Mouse (Mus musculus): Measurements from ENCODE around the gene Palld.

Palld gene

DNA sequence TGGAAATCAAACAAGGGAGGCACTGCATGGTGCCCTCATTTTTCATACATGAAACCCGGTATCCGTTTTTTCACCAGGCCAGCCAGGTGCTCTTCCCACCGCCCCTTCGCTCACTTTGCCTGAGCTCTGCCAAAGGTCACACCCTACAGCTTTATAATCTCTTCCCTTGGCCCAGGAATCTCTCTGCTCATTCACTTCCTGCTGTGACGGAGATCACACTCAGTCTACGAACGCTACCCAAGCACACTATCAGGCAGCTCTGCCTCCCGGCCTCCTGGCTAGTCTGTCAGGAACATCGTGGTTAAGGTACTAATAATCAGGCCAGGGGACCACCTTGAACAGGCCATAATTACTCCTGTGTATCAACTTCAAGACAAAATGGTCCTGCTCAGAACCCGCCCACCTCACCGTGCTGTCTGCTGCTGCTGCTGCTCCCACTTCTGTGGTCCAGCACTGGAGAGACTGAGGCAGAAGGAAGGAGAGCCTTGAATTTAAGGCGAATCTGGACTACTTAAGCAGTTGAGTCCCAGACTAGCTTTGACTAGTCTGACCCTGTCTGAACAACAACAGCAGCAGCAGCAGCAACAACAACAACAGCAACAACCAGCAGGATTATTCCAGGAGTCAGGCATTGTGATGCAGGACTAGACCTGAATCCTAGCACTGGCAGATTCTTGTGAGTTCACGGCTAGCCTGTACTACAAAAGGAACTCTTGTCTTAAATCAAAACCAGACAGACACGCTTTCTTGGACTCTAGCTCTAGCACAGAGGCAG is 187.0 kb downstream of the Palld start:
- DNase-seq = no peak

DNA sequence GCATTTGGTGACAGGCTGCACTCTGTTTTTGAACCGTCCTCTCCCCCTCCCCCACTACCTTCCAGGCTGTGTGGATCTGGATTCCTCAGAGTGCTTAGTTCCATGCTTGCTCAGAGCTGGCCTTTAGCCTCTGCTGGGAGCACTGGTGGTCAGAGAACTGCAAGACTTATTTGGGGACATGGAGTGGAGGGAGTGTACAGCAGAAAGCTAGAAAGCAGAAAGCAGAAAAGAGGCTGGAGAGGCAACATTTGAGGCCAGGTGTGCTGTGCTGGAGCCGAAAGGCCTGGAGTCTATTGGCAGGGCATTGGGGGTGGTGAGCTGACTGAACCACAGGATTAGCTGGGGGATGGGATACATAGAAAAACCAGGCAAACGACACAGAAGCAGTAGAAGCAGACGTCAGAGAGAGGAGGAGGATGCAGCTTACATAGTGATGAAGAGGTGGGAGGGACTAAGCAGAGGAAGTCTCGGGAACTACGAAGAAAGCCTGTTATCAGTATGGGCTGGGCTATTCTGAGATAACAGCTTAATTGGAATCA is 188.1 kb downstream of the Palld start:
- no peak for DNase-seq

DNA sequence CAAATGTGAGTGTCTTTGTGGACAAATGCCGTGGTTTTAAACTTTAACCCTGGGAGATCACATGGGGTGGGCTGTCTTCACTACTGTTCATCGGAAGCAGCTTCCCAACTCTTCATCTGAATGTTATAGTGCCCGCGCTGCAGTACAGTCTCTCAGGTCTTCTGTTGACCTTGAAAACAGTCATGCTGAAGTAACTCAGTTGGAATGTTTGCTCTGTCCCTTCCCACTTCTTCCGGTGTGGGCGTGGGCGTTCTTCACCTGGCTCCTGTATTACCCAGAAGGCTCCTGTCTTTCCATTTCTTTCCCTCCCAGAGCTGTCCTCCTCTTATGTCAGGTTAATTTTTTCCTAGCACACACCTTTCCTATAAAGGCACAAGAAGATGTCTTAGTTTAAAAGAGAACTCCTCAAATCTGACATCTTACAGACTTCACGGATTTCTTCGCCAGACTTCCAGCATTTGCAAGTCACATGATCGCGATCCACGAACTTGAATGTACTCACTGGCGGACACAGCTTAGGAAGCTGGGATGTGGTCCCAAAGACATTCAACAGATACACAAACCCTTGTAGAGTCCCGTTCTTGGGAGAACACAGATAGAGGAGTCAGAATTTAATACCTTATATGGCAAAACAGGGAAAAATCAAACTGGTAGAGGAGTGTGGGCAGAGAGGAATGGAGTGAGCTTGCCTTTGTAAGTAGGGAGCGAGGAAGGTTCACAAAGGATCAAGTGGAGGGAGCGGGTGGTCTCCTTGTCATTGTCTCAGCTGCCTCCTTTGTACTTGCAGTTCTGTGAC is 189.1 kb downstream of the Palld start:
- no peak for DNase-seq

DNA sequence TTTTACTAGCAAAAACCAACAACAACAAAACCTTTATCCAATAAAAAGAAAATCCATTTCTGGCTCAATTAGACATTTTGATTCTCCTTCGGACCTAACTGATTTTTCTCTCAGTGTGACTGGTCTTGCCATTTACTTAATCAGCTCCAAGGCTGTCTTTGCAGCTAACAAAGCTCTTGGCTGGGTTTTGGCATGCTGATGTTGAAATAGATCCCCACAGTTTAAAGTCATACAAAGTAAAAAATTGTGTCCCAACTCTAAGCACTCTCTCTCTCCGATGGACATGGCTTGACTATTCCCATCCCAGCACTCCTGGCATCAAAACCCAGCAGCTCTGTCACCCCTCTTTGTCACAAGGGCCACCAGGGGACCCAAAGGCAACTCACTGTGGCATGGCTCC is 190.1 kb downstream of the Palld start:
- DNase-seq = no peak

DNA sequence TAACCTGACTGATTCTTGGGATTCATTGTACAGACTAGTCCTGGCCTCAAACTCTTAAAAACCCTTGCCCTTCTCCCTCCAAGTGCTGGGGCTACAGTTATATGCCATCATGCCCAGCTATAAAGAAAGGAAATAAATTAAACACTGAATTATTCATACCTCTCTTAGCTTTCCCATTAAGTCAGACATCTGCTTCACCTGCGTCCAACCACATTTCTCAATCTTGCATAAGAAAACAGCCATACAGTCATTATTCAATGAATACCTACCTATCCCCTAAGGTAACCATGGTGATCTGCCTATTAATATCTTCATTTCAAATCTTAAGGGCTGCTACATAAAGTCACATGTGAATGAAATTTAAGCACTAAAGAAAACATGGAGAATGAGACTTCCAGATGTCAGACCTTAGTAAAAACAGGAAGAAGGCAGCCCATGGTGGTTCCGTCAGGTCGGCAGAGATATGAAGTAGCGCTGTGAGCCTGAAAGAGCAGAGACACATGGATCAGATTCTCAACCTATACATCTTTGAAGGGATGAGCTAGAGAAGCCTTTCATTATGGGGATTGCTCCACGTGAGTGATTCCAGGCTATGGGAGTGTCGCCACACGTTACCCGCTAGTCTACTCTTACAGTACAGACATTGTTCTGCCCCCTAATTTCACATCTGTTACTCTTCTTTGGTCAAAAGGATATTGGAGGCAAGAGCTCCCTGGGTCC is 193.7 kb downstream of the Palld start:
- DNase-seq = no peak

DNA sequence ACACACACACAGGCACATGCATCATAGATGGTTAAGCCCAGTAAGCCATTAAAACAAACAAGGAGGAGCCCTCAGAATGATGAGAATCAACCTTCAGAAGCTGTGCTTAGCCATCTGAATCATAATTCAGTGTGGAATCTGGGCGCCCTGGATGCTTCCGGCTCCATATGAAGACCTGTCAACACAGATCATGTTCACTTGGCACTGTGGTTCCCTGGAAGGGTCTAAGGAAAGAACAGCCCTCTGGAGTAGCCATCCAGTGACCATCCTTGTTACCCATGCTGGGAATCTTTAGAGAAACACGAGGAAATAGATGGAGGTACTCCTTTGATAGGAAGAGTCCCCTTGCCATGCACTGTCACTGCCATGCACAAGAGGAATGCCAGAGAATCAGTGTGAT is 197.0 kb downstream of the Palld start:
- DNase-seq = no peak

DNA sequence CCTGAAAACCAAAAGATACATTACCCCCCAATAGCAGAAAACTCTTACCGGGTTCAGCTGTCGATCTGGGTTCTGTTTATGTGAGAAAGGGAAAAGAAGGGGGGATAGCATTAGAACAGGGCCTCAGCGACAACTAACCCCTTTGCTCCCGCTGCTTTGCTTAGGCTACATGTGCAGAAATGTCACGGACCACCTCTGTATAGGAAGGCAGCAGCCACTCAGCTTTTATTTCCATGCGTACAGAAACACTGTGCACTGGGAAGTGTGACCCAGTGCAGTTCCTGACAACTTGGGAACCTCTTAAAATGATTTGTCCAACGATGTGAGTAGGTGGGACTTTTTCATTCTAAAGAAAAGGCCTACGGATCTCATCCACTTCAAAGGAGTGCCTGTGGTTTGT is 200.4 kb downstream of the Palld start:
- DNase-seq = no peak

DNA sequence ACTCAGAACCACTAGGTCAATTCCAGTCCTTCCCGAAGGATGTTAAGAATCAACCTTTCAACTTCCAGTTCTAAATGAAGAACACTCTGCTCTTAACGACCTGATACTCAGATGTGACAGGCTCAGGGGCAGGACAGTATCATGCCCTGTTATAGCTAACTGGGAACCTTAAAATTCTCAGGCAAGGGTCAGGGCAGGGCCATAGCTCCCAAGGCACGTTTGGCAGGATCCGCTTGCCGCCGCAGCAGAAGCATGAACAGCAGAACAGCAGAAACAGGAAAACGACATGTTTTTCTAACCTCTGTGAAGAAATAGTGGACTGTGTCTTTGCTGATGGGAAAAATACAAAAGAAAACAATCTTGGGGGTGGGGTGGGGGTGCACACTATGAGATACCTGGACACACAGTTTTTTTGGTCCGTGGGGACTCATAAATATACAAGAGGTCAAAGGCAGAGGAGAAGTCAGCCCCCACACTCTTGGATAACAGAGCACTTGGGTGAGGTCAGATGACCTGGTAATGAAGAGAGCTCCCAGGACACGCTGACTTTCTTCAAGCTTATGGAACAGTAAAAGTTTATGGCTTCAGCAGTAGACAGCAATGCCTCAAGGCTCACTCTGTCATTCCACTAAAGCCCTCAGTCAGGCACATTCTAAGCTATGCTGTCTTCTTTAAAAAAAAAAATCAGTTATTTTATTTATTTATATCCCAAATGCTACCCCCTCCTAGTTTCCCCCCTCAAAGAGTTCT is 201.4 kb downstream of the Palld start:
- DNase-seq = peak; percentile 18

DNA sequence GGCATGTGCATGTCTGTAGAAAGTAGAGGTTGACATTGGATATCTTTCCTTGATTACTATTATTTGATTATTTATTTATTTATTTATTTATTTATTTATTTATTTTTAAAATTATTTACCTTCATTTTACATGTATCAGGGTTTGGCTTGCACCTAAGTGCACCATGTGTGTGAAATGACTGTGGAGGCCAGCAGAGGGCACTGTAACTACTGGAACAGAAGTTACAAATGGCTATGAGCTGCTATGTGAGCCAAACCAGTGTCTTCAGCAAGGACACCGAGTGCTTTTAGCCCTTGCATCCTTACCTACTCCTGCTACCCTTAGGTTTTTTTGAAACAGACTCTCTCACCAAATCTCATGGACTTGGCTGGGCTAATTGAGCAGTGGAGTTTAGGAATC is 202.2 kb downstream of the Palld start:
- no peak for DNase-seq

DNA sequence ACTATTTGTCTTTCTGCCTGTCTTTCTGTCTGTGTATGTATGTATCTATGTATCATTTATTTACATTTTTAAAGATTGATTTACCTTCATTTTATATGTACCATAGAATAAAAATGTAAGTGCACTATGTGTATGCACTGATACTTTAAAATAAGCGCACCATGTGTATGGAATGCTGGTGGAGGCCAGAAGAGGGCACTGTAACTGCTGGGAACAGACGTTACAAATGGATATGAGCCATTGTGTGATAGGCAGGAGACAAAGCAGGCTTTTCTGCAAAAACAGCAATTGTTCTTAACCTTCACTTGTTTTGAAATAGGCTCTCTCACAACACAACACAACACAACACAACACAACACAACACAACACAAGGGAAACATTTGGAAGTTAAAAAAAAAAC is 203.5 kb downstream of the Palld start:
- no peak for DNase-seq

DNA sequence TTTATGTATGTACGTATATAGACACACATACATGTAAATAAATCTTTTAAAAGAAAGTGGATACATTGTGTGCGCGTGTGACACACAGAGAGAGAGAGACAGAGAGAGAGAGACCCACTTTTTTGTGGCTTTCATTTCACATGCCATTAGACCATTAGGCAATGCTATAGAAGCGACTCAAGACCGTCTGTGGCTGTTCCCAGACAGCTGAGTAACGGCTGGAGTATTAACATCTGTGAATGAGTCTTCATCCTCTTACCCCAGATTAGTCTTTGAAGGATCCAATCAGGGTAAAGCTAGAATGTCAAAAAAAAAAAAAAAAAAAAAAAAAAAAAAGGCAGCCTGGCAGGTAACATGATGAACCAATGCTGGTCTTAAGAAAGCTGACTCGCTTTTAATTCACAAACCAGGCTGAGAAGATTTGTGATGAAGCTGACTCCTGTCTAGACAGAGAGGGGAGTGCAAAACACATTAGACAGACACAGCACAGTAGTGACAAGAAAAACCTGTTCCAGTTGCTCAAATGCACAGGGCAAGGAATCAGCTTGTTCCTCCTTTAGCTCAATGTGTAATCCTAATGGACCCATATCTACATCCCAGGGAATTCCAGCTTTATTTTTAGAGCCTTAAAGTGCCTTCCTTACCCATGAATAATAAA is 204.6 kb downstream of the Palld start:
- no peak for DNase-seq

DNA sequence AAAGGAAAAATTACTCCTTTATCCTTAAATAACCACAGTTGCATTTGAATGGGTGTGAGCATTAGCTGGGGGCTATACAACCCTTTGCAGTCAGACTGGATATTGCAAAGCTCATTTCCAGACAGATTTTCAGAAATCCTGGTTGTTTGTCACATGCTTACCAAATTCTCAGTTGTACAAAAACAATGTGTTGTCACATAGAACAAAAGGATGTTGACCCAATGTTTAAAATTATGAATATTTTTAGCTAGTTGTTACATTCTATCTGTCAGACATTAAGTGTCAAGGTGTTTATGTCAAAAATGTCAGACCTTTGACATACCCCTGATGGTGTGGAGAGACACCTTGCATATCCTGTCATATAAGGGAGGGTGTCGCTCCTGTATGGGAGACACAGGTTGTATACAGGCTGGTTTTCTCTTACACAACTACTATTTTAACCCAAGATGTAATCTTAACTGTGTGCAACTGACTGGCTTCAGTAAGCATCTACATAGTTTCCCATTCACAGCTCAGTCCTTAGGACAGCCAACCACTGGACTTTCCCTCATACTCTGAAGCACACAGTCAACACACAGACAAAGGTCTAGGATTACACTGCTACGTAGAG is 205.5 kb downstream of the Palld start:
- no peak for DNase-seq

DNA sequence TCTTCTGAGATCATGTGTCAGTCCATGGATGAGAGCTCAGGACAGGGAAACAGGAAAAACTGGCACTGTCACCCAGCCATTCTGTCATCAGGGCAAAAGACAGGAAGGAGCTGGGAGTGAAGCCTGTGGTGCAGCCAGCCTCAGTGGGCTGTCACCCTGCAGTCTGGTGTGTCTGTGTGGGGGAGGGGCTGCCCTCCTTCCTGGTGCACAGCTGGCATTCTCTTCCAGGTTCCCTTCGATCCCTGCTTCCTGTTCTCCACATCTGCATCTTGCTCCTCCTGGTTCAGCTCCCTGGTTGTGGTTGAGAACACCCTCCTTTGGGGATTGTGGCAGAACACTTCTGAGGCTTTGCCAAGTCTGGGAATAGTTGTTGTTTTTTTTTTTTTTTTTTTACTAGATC is 207.1 kb downstream of the Palld start:
- DNase-seq = no peak

DNA sequence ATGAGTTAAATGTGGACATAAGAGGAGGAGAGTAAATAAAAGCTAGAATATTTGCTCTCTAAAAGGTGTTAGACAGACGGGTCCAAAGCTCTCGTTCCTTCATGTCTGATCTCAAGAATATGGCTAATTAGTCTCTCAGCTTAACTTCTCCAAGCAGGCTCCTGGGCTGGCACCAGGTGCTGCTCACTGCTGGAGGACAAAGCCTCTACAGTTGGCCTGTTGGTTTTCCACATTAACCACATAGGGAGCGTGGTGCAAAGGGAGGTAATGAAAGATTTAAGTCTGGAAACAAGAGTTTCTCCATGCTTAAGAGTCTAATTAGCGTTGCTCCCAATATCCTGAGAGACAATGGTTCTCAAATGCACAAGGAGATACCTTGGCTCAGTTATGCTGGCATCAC is 209.6 kb downstream of the Palld start:
- no peak for DNase-seq

DNA sequence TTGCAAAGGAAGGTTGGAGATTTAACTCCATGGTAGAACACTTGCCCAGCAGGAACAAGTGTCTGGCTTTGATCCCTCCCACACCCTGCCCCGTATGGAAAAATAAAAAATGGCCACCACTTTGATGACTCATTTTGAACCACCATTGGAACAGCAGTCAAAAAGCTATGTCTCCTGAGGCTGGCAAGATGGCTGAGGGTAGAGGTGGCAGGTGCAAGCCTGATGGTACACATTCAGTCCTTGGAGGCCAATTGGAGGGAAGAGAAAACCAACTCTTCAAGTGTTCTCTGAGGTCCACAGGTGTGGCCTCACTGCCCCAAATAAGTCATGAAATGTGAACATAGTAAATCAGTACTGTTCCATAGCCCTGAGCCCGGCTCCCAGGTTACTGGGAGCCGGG is 210.4 kb downstream of the Palld start:
- DNase-seq = no peak

DNA sequence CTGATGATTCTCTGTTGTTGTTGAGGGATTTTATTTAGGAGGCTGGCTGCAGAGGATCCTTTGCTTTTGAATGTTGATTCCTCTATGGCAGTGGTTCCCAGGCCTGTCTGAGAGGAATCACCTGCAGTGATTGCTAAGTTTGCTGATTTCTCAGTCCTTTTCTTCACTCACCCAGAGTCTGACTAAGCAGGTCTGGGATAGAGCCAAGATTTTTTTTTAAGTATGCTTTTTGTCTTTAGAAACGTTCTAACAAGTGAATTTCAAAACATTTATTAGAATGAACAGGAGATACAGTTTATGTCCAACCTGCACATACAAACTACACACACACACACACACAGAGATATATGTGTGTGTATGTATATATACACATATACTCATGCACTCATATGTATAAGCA is 211.1 kb downstream of the Palld start:
- no peak for DNase-seq

DNA sequence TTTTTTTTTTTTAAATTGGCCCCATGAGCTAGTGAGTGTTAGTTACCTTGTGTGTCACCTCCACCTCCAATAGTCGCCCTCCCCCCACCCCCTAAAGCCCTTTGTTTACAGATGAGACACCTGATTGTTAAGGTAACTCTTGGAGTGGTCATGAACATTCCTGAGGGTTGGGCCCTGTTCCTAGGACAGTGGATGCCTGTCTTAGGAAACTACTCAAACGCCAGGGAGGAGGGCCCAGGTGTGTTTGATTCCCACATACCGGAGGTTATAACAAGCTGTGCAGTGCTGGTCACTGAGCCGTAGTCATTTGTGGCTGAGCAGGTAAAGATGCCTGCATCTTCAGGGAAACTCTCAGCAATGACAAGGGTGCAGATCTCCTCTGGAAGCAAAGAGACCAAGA is 215.4 kb downstream of the Palld start:
- no peak for DNase-seq

DNA sequence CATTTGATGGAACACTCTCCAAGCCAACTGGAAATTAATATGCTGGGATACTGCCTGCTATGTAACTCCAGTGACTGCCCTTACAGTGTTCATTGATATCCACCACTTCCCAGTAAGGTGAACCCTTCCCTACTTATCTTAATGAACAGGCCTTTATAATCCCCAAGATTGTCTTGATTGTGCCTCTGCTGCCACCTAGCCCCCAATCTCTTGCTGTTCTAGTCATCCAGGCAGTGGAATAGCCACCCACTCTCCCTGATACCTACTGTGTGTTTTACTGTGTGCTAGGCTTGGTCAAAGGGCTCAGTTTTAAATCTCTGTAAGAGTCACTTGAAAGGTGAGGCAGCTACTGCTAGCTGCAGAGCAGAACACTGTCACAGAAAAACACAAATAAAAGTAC is 216.2 kb downstream of the Palld start:
- DNase-seq = peak; percentile 32

DNA sequence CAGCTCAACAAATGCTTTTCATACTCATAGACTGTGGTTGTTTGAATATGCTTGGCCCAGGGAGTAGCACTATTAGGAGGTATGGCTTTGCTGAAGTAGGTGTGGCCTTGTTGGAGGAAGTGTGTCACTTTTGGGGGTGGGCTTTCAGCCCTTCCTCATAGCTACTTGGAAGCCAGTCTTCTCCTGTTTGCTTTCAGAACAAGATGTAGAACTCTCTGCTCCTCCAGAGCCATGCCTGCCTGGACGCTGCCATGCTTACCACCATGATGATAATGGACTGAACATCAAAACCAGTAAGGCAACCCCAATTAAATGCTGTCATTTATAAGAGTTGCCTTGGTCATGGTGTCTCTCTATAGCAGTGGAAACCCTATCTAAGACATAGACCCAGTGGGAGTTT is 217.2 kb downstream of the Palld start:
- DNase-seq = no peak

DNA sequence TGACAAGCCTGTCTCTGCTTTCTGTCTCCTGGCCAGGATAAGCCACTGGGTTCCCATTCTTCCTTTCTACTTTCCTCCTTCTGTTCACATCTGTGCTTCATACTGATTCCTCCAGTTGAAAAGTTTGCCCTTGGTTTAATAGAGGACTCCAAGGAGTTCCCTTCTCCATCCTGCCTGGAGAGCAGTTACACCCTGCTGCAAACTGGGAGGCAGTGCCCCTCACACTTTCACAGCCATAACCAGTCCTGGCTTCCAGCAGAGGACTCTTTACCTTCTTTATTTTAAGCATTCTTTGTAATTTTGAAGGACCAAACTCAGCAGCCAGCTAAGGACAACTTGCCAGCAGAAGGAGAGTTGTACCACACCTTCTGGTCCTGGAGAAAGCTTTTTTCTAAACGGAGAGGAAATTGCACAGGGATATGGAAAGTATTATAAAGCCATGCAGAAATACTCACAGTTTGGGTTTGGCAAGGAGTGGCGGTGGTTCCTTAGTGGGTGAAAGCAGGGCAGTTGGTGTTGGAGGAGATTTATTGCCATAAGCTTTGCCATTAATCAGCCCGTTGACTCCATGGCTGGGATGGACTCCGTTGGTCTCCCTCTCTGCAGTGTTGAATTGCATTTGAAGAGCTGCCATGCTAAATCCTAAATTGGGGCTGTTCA is 218.1 kb downstream of the Palld start:
- DNase-seq = no peak

DNA sequence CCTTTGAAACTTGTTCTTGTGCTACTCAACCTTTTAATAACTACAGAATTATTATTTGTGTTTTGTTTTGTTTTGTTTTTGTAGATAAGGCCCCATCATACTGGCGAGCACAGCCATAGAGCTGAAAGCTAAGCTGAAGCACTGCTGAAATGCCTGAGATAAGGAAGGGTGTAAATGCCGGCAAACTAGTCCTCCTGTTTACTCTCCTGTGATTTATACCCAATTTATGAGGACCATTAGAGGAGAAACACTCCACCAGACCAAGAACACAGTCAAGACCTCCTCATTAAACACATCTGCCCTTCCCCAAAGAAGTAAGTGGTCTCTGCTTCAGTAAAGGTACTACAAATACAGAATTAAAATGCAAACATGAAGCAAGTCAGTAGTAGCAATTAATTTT is 219.6 kb downstream of the Palld start:
- DNase-seq = no peak

All from kidney, adult 11 months (tissue).